In genomic region chr5:20702480-20703303, GRCm38 (mm10) we compare ENCODE assay signal across 8 mouse cellular contexts.
A peak's percentile ranks its signal among the peaks of the same experiment; 100 is the strongest.
DNase-seq lines count a peak whose midpoint lies in the region; ATAC-seq and TF ChIP-seq lines count a peak whose summit lies in the region.

No protein-coding gene starts in this region.

- ATAC-seq in hindbrain, embryonic 12.5 days (ENCODE audit: low FRiP score), result peak; percentile 66
- ATAC-seq in stomach, postnatal 0 days (ENCODE audit: low FRiP score, low TSS enrichment), result no peak; the same call in 1 of the 2 replicates

- intact Hi-C loops in left cerebral cortex, postnatal 14 days (cut with DNase I), result no loop called here

- no peaks in the 10 kb centered on the region for H3K36me3 ChIP-seq in liver, adult 2 months (ENCODE audit: control insufficient read depth, insufficient read depth, low read length)
- H3K36me3 ChIP-seq in hindbrain, embryonic 12.5 days, result no peaks in the 10 kb centered on the region
- H3K36me3 ChIP-seq in midbrain, embryonic 10.5 days, result no peaks in the 10 kb centered on the region
- no peaks in the 10 kb centered on the region for H3K36me3 ChIP-seq in stomach, postnatal 0 days (ENCODE audit: control insufficient read depth, insufficient read depth, low read length)

- peak; percentile 9 for DNase-seq in liver, adult 2 months (ENCODE audit: extremely low read depth, low read depth, low spot score)
- no peak for DNase-seq in liver
- DNase-seq in fibroblast of lung, adult 2 months (ENCODE audit: low read depth), result peak; percentile 28
- peak; percentile 50 to 66 for DNase-seq in left cerebral cortex, postnatal 14 days (ENCODE audit: low spot score in 2 of 2)
- peak; percentile 46 for DNase-seq in midbrain, embryonic 10.5 days (ENCODE audit: low spot score)
- no peak for DNase-seq in stomach, postnatal 0 days (ENCODE audit: low spot score)

- peak overlapping the region; percentile 57 for H3K4me3 ChIP-seq in liver, adult 2 months (ENCODE audit: insufficient read depth, low read depth, low read length)
- peak overlapping the region; percentile 78 for H3K4me3 ChIP-seq in bone marrow, adult 2 months (replicated peaks; ENCODE audit: control insufficient read depth, low read depth, low read length)
- H3K4me3 ChIP-seq in hindbrain, embryonic 12.5 days, result peak overlapping the region; percentile 71
- peak overlapping the region; percentile 76 for H3K4me3 ChIP-seq in midbrain, embryonic 10.5 days
- peak overlapping the region; percentile 70 for H3K4me3 ChIP-seq in stomach, postnatal 0 days (ENCODE audit: low read depth, low read length)

- no peak for TF ChIP-seq EP300 in stomach, postnatal 0 days (optimal IDR thresholded peaks at IDR 0.05)

- 0 out of 2 replicates have a peak overlapping the region, but pooled peaks have one; percentile 6 for H3K27ac ChIP-seq in liver, adult 2 months (replicated peaks; ENCODE audit: insufficient read depth, low read depth, low read length)
- H3K27ac ChIP-seq in bone marrow, adult 2 months (ENCODE audit: control insufficient read depth, insufficient read depth, low read depth, low read length, poor library complexity), result peak overlapping the region; percentile 73
- H3K27ac ChIP-seq in hindbrain, embryonic 12.5 days, result peak overlapping the region; percentile 98
- H3K27ac ChIP-seq in midbrain, embryonic 10.5 days (replicated peaks), result peak overlapping the region; percentile 97
- peak overlapping the region; percentile 95 for H3K27ac ChIP-seq in stomach, postnatal 0 days (replicated peaks)

- TF ChIP-seq CTCF in liver, adult 2 months (IDR thresholded peaks at IDR 0.05; ENCODE audit: low read depth, low read length), result 0 out of 2 replicates have a peak, but pooled peaks have one; percentile 2
- no peak for TF ChIP-seq CTCF in bone marrow, adult 2 months (IDR thresholded peaks at IDR 0.05; ENCODE audit: control insufficient read depth, insufficient read depth, low read length)
- peak; percentile 68 for TF ChIP-seq CTCF in stomach, postnatal 0 days (IDR thresholded peaks at IDR 0.05; ENCODE audit: low read depth)

- no peaks in the 10 kb centered on the region for H3K9me3 ChIP-seq in hindbrain, embryonic 12.5 days (replicated peaks)
- no peaks in the 10 kb centered on the region for H3K9me3 ChIP-seq in midbrain, embryonic 10.5 days (replicated peaks)
- no peaks in the 10 kb centered on the region for H3K9me3 ChIP-seq in stomach, postnatal 0 days (ENCODE audit: control insufficient read depth, low read length)

- TF ChIP-seq POLR2A in liver, adult 2 months (IDR thresholded peaks at IDR 0.05; ENCODE audit: extremely low read depth, insufficient read depth, low read length), result no peak
- TF ChIP-seq POLR2A in bone marrow, adult 2 months (IDR thresholded peaks at IDR 0.05; ENCODE audit: borderline replicate concordance, control insufficient read depth, low read depth, low read length), result no peak

- WGBS in liver, adult 2 months, result 1% methylated on average over 54 of the region's 57 CpGs
- 1% methylated on average over 54 of the region's 57 CpGs for WGBS in bone marrow, adult 2 months
- 1% methylated on average over 50 of the region's 57 CpGs for WGBS in hindbrain, embryonic 12.5 days
- 1% methylated on average over 56 of the region's 57 CpGs for WGBS in midbrain, embryonic 10.5 days
- WGBS in stomach, postnatal 0 days, result under 1% methylated on average over 51 of the region's 57 CpGs

- no peaks in the 10 kb centered on the region for H3K79me2 ChIP-seq in liver, adult 2 months (ENCODE audit: control insufficient read depth, insufficient read depth, low read length)

- H3K27me3 ChIP-seq in liver, adult 2 months (ENCODE audit: control insufficient read depth, insufficient read depth, low read length), result no peaks in the 10 kb centered on the region; the same call in 1 of the 2 replicates
- H3K27me3 ChIP-seq in hindbrain, embryonic 12.5 days, result no peaks in the 10 kb centered on the region
- H3K27me3 ChIP-seq in midbrain, embryonic 10.5 days (ENCODE audit: low read depth, poor library complexity, severe bottlenecking), result no peaks in the 10 kb centered on the region
- H3K27me3 ChIP-seq in stomach, postnatal 0 days (ENCODE audit: control insufficient read depth, insufficient read depth, low read length), result no peaks in the 10 kb centered on the region

- H3K4me1 ChIP-seq in liver, adult 2 months (ENCODE audit: control insufficient read depth, insufficient read depth, low read length), result 0 out of 2 replicates have a peak, but pooled peaks cover 3% of the 10 kb centered on the region
- no peaks in the 10 kb centered on the region; the same call in 1 of the 2 replicates for H3K4me1 ChIP-seq in bone marrow, adult 2 months (ENCODE audit: control insufficient read depth, insufficient read depth, low read length)
- peaks cover 4% of the 10 kb centered on the region; the same call in 1 of the 2 replicates for H3K4me1 ChIP-seq in hindbrain, embryonic 12.5 days
- H3K4me1 ChIP-seq in midbrain, embryonic 10.5 days, result peaks cover 16% of the 10 kb centered on the region
- H3K4me1 ChIP-seq in stomach, postnatal 0 days (replicated peaks; ENCODE audit: control insufficient read depth, insufficient read depth), result no peaks in the 10 kb centered on the region

- peak overlapping the region; percentile 76 for H3K4me2 ChIP-seq in hindbrain, embryonic 12.5 days (replicated peaks)
- H3K4me2 ChIP-seq in stomach, postnatal 0 days (replicated peaks; ENCODE audit: low read depth), result peak overlapping the region; percentile 78

- H3K9ac ChIP-seq in liver, adult 2 months (ENCODE audit: low read depth, low read length), result peak overlapping the region; percentile 78
- H3K9ac ChIP-seq in hindbrain, embryonic 12.5 days, result peak overlapping the region; percentile 94
- H3K9ac ChIP-seq in stomach, postnatal 0 days (ENCODE audit: low read length), result peak overlapping the region; percentile 87

Comparison
In these comparisons a context has a peak if more than half of its experiments do, and no peak if none do; other contexts are left out.
1. DNase-seq: peak in liver, adult 2 months (single experiment), fibroblast of lung, adult 2 months (single experiment), left cerebral cortex, postnatal 14 days (2 of 2) and midbrain, embryonic 10.5 days (single experiment); none in liver (single experiment) and stomach, postnatal 0 days (single experiment).
2. H3K27ac ChIP-seq: peak in every context shown above with its lines; median percentile 98 in hindbrain, embryonic 12.5 days; 97 in midbrain, embryonic 10.5 days; 95 in stomach, postnatal 0 days; 73 in bone marrow, adult 2 months; 6 in liver, adult 2 months.
3. Peak in every context shown above with its lines, with median percentiles within 50 percentile points of each other: H3K4me3 ChIP-seq and H3K9ac ChIP-seq.